Mouse (Mus musculus): Measurements from ENCODE around the gene Lclat1. TPM values are rescaled to one million over a fixed set of nuclear protein-coding genes. Genes with fewer than 3 reads are reported as not detected.
"Not testable (repeated sequence)": the region's sequence is repeated elsewhere in the genome, so short reads cannot be mapped to it uniquely, and the experiment has no call there.

Lclat1 gene
- total RNA-seq, 2 experiments from 2014 or later = 34.5 to 35.1 TPM

GRCm38 (mm10) chr17:73136562-73137484 lies 29.0 kb downstream of the Lclat1 start:
- DNase-seq (ENCODE audit: low spot score in 2 of 2) = no peak

DNA sequence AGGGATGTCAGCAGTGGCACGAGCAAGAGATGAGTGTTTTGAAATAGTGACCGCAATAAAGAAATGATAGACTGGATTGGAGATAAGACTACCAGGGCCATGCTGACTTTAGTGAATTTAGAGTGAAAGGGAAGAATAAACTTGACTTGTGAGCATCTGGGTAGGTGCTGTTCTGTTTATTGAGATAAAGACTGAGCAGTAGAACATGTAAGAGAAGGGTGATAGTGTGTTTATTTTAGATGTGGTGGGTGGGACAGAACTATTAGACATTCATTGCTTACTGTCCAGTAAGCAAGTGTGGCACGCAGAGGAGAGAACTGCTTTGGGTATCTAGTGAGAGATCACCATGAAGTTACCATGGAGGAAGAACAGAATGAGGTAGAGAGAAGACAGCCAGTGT lies 30.4 kb downstream of the Lclat1 start:
- DNase-seq (ENCODE audit: low spot score in 2 of 2) = no peak

DNA sequence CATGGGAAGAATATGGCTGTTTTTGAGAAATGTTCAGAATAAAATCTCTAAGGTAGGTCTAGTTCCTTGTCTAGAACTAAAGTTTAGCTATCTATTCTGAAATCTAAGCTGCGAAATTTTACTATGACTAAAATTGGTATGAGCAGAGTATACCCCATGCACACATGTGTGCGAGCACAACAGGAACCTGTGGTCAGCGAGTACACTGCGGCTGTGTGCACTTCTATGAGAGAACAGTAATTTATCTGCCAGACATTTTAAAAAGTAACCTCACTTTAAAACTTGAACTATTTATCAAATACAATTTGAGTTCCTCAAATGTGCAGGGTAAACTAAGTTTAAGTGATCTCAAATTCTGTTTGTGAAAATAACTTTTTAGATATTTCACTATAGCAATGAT lies 34.2 kb downstream of the Lclat1 start:
- no peak for DNase-seq (ENCODE audit: low spot score in 2 of 2)

DNA sequence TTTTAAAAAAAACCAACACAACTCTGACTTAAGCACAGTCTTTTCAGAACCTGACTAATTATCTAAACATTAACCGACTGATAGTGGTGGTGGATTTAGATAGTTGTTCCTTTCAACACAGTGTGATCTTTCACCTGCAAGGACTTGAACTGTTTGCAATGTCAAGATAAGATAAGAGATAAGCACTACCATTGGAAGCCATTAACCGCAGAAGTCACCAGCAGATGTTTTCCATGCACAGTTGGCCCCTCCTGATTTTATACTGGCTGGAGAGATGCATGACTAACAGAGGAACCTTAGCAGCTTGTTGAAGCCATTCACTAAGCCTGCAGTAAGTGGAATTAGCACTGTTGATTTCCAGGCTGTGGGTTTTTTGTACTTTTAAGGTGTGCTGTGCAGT lies 34.7 kb downstream of the Lclat1 start:
- no peak for DNase-seq (ENCODE audit: low spot score in 2 of 2)

DNA sequence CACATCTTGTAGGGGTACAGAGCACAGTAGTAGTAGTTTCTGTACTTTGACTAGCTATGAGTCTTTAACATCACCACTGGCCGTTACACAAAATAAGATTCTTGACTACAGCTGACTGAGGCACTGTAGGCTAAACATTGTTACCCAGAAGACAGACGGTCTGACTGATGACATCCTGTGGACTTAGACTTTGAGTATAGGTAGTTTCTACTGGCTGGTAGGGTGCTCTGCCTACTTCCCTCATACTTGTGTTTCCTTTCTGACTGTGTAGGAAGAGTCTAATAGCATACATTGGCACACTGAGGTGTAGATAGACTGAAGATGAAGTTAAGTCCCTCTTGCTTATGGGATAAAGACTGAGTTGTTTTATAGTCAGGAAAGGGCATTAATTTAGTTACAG lies 37.6 kb downstream of the Lclat1 start:
- DNase-seq (ENCODE audit: low spot score in 2 of 2) = no peak

- DNase-seq (ENCODE audit: low spot score in 2 of 2) = no peak
Observed at GRCm38 (mm10) chr17:73148607-73149006, 40.8 kb downstream of the Lclat1 start.

DNA sequence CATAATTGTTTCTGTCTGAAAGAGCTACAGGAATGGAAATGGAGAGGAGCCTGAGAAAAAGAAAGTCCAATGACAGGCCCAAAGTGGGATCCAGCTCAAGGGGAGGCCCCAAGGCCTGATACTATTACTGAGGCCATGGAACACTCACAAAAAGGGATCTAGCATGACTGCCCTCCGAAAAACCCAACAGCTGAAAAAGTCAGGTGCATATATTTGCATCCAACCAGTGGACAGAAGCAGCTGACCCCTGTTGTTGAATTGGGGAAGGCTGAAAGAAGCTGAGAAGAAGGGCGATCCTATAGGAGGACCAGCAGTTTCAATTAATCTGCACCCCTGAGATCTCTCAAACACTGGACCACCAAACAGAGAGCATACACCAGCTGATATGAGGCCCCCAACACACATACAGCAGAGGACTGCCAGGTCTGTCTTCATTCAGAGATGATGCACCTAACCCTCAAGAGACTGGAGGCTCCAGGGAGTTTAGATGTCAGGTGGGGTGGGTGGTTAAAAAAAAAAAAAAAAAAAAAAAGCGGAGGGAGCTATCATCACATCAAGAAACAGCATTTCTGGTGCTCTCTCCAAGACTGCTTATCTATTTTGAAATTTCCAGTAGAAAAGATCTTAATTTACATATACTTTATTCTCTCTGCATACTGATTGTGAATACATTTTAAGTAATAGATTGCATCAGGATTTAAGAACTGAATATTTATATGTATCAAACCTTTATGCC lies 45.2 kb downstream of the Lclat1 start:
- not testable (repeated sequence) for DNase-seq (ENCODE audit: low spot score in 2 of 2)

DNA sequence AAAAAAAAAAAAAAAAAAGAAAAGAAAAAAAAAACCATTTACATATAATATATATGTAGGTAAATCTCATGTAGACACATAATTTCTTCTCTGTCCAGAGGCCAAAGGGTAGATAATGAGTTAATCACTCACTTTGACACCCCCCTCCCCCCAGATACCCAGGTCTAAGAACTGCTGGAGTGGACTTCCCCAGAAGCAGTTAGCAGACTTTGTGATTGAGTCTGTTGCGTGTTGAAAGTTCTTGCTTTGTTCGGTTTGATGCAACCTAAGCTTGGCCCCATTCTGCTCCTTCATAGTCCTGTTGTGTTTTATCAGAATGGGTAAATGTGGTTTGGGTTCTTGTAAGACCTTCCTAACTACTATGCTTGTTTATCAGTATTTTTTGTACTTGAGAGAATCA lies 45.9 kb downstream of the Lclat1 start:
- DNase-seq (ENCODE audit: low spot score in 2 of 2) = no peak

- DNase-seq (ENCODE audit: low spot score in 2 of 2) = no peak
Observed at GRCm38 (mm10) chr17:73156606-73157005, 48.8 kb downstream of the Lclat1 start.

GRCm38 (mm10) chr17:73161795-73162194 lies 54.0 kb downstream of the Lclat1 start:
- no peak for DNase-seq (ENCODE audit: low spot score in 2 of 2)

DNA sequence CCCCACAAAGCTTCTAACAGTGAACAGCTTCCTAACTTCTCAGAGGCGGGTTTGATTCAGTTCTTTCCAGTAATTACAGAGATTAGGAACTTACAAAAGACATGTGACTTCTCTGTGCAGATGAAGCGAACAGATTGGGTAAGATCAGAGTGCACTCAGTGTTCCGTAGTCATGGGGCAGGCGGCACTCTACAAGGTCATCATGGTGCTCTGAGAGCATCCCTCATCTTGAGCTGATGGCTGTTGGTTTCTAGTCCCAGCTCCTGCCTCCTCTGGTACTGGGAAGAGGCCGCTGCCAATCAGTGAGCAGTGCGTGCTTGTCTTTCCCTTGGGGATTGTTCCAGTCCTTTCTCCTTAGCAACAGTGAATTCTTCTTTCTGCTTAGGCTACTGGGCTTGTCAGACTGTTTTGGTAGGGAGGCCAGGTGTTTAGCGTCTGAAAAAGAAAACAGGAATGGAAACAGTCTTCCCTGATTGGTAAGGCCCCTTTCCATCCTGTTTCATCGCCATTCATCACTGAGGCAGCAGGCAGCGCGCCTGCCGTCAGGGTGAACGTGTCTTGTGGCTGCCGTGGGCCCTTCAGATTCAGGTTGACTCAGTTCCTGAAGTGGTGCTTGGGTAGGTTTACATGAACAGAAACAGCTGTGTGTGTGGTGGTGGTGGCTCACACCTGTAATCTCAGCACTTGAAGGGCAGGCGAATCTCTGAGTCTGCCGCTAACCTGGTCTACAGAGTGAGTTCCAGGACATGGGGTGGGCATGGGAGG lies 54.8 kb downstream of the Lclat1 start:
- no peak for DNase-seq (ENCODE audit: low spot score in 2 of 2)

GRCm38 (mm10) chr17:73163597-73163996 lies 55.8 kb downstream of the Lclat1 start:
- no peak for DNase-seq (ENCODE audit: low spot score in 2 of 2)

DNA sequence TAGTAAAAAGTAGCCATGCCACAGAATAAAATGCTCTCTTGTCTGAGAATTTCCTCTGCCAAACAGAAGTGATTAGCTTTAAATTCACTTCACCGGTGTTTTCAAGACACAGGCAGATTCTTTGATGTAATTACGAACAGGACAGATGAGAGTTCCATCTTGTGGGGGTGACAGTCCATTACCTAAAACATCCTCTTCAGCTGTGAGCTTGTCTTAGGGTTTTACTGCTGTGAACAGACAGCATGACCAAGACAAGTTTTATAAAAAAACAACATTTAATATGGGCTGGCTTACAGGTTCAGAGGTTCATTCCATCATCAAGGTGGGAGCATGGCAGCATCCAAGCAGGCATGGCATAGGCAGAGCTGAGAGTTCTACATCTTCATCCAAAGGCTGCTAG lies 56.3 kb downstream of the Lclat1 start:
- DNase-seq (ENCODE audit: low spot score in 2 of 2) = no peak

DNA sequence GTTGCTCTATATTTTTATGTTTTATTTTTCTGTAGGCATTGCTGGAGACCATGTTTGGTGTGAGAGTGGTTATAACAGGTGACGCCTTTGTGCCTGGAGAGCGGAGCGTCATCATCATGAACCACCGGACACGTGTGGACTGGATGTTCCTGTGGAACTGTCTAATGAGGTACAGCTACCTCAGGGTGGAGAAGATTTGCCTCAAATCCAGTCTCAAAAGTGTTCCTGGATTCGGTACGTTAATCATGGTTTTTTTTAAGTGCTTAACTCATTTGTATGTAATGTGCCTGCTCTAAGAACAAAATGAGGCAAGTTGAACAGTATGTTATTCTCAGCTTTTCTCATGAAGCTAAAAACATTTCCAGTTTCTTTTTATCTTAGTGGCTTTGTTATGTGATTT lies 61.7 kb downstream of the Lclat1 start:
- DNase-seq (ENCODE audit: low spot score in 2 of 2) = no peak

- no peak for DNase-seq (ENCODE audit: low spot score in 2 of 2)
Observed at GRCm38 (mm10) chr17:73170141-73170540, 62.4 kb downstream of the Lclat1 start.

- peak in 1 of 2 experiments; percentile 34 for DNase-seq (ENCODE audit: low spot score in 2 of 2)
Observed at GRCm38 (mm10) chr17:73174083-73174562, 66.3 kb downstream of the Lclat1 start.

GRCm38 (mm10) chr17:73175720-73176119 lies 67.9 kb downstream of the Lclat1 start:
- DNase-seq (ENCODE audit: low spot score in 2 of 2) = no peak

GRCm38 (mm10) chr17:73177079-73177478 lies 69.3 kb downstream of the Lclat1 start:
- DNase-seq (ENCODE audit: low spot score in 2 of 2) = no peak

DNA sequence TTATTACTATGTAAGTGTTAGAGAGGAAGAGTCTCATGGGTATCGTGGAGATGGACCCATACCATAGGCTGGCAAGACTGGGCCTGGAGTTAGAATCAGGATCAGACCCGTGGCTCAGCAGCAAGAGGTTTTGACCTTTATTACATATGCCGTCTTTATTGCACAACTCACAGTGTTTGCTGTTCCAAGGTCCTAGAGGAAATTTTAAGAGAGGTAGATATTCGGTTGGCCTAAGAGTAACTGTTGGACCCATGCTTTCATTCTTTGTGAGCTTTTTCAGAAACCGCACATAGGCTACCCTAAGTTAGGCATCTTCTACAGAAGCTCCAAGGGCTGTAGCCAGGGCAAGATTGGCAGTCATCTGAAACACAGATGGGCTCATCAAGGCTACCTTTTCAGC lies 79.1 kb downstream of the Lclat1 start:
- no peak for DNase-seq (ENCODE audit: low spot score in 2 of 2)

DNA sequence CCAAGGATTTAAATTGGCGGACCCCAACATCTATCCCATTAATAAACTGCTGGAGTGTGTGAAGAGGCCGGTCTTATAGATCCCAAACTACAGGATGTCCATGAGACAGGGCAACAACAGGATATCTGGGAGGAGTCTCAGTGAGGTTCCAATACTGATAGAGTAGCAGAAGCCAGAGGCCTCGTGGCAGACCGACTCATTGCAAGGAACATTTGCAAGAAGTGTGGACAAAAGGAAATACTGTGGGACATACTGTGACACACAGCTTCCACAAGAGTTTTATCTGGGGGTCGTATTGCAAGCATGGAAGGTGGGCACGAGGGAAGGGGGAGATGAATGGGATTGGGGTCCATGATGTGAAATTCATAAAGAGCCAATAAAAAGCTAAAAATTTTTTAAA lies 86.4 kb downstream of the Lclat1 start:
- no peak for DNase-seq (ENCODE audit: low spot score in 2 of 2)

- DNase-seq (ENCODE audit: low spot score in 2 of 2) = peak in 1 of 2 experiments; percentile 12
Observed at GRCm38 (mm10) chr17:73194575-73194974, 86.8 kb downstream of the Lclat1 start.
